Mouse (Mus musculus) C2C12 (cell line): ENCODE measurements around the gene Unc5b. TPM values are rescaled to one million over a fixed set of nuclear protein-coding genes. Genes with fewer than 3 reads are reported as not detected.

Experiments used
- H3K27me3 ChIP-seq: one replicate; pipeline ENCODE4 v1.6.1; 2011; ENCODE audit not compliant: control insufficient read depth, insufficient read depth, insufficient read length
- H3K36me3 ChIP-seq: one replicate; pipeline ENCODE4 v1.6.1; 2011; ENCODE audit not compliant: control insufficient read depth, insufficient read depth
- H3K4me3 ChIP-seq: one replicate; pipeline ENCODE4 v1.5.1; 2011; ENCODE audit warnings: mild to moderate bottlenecking, control low read depth; ENCODE audit not compliant: poor library complexity, insufficient read depth, severe bottlenecking
- H3K79me2 ChIP-seq: one replicate; pipeline ENCODE4 v1.6.1; 2011; ENCODE audit not compliant: control insufficient read depth, insufficient read depth
- H3K79me3 ChIP-seq: one replicate; pipeline ENCODE4 v1.6.1; 2011; ENCODE audit warnings: low read depth, control low read depth
- H3ac ChIP-seq: one replicate; pipeline ENCODE3; 2011; ENCODE audit warnings: low read depth; ENCODE audit not compliant: control insufficient read depth, insufficient read length
- CEBPB ChIP-seq: IDR thresholded peaks from one replicate; pipeline ENCODE4 v1.6.1; 2011; ENCODE audit warnings: low read depth, mild to moderate bottlenecking, control low read depth, moderate library complexity
- CTCF ChIP-seq: IDR thresholded peaks from one replicate; pipeline ENCODE4 v1.5.1; 2011; ENCODE audit not compliant: control insufficient read depth, insufficient read depth, insufficient read length
- FOSL1 ChIP-seq: IDR thresholded peaks from one replicate; pipeline ENCODE4 v1.8.0; 2011; ENCODE audit warnings: mild to moderate bottlenecking, low read length; ENCODE audit not compliant: poor library complexity, insufficient read depth, severe bottlenecking
- MAX ChIP-seq: IDR thresholded peaks from one replicate; pipeline ENCODE4 v1.6.1; 2011; ENCODE audit warnings: mild to moderate bottlenecking, control low read depth
- MYOD1 ChIP-seq: IDR thresholded peaks from one replicate; pipeline ENCODE4 v1.6.1; 2011; ENCODE audit warnings: low read depth; ENCODE audit not compliant: control insufficient read depth, insufficient read length
- MYOG ChIP-seq: IDR thresholded peaks from one replicate; pipeline ENCODE4 v1.6.1; 2011; ENCODE audit not compliant: control insufficient read depth, insufficient read length; ENCODE audit errors: extremely low read depth
- USF1 ChIP-seq: IDR thresholded peaks from one replicate; pipeline ENCODE4 v1.6.1; 2011; ENCODE audit warnings: low read depth, mild to moderate bottlenecking, control low read depth, moderate library complexity
- polyA plus RNA-seq: library from polyadenylated mRNA; unstranded; fragments of >200 nt; fragmentation: generic; extraction: Trizol; gene quantifications from one replicate; pipeline ENCODE4 v1.2.1, GENCODE M21; 2012; ENCODE audit warnings: missing spikeins

The Unc5b gene
- polyA plus RNA-seq, 1 experiment = 142 TPM

GRCm38 (mm10) chr10:60767400-60767799 is 64.0 kb downstream of the Unc5b start:
- TF ChIP-seq MYOD1 (no peak), CEBPB (no peak), CTCF (no peak), USF1 (no peak), MAX (no peak), MYOG (no peak), FOSL1 (no peak)
- H3K79me3 ChIP-seq = no peaks in the 10 kb centered on the region
- peaks cover 97% of the 10 kb centered on the region for H3K36me3 ChIP-seq
- H3K4me3 ChIP-seq = no peak overlapping the region
- no peaks in the 10 kb centered on the region for H3K79me2 ChIP-seq
- no peak overlapping the region for H3ac ChIP-seq
- no peaks in the 10 kb centered on the region for H3K27me3 ChIP-seq

GRCm38 (mm10) chr10:60762126-60762525 is 69.3 kb downstream of the Unc5b start:
- Histone ChIP-seq H3K79me2 (no peaks in the 10 kb centered on the region), H3K79me3 (no peaks in the 10 kb centered on the region), H3K27me3 (no peaks in the 10 kb centered on the region), H3K4me3 (no peak overlapping the region), H3ac (no peak overlapping the region), H3K36me3 (peaks cover 45% of the 10 kb centered on the region)
- TF ChIP-seq CTCF (no peak), FOSL1 (no peak), USF1 (no peak), CEBPB (no peak), MYOG (no peak), MYOD1 (no peak), MAX (no peak)

GRCm38 (mm10) chr10:60760377-60760776 is 71.0 kb downstream of the Unc5b start:
- Histone ChIP-seq H3K4me3 (no peak overlapping the region), H3K27me3 (no peaks in the 10 kb centered on the region), H3ac (no peak overlapping the region), H3K36me3 (peaks cover 28% of the 10 kb centered on the region), H3K79me2 (no peaks in the 10 kb centered on the region), H3K79me3 (no peaks in the 10 kb centered on the region)
- TF ChIP-seq CTCF = peak; percentile 74
- TF ChIP-seq MYOD1 = no peak
- TF ChIP-seq MAX = no peak
- no peak for TF ChIP-seq USF1
- TF ChIP-seq CEBPB = no peak

- Histone ChIP-seq H3K27me3 (no peaks in the 10 kb centered on the region), H3ac (no peak overlapping the region), H3K36me3 (no peaks in the 10 kb centered on the region), H3K79me2 (no peaks in the 10 kb centered on the region), H3K79me3 (no peaks in the 10 kb centered on the region), H3K4me3 (no peak overlapping the region)
- TF ChIP-seq MAX (no peak), CTCF (peak; percentile 54)
Observed at GRCm38 (mm10) chr10:60756992-60757391, 74.4 kb downstream of the Unc5b start.

- Histone ChIP-seq H3K4me3 (no peak overlapping the region), H3ac (no peak overlapping the region), H3K36me3 (no peaks in the 10 kb centered on the region), H3K27me3 (no peaks in the 10 kb centered on the region), H3K79me3 (no peaks in the 10 kb centered on the region), H3K79me2 (no peaks in the 10 kb centered on the region)
- TF ChIP-seq USF1 = no peak
- no peak for TF ChIP-seq MYOD1
- TF ChIP-seq MYOG = no peak
- no peak for TF ChIP-seq FOSL1
- TF ChIP-seq CEBPB = no peak
- TF ChIP-seq MAX = no peak
- no peak for TF ChIP-seq CTCF
Observed at GRCm38 (mm10) chr10:60756146-60756545, 75.2 kb downstream of the Unc5b start.

GRCm38 (mm10) chr10:60753941-60754340 is 77.4 kb downstream of the Unc5b start:
- no peaks in the 10 kb centered on the region for H3K36me3 ChIP-seq
- no peak for TF ChIP-seq MAX
- no peak for TF ChIP-seq MYOD1
- no peak for TF ChIP-seq FOSL1
- no peak for TF ChIP-seq USF1
- no peak for TF ChIP-seq CEBPB
- TF ChIP-seq MYOG = no peak
- no peak for TF ChIP-seq CTCF
- H3ac ChIP-seq = no peak overlapping the region
- H3K27me3 ChIP-seq = no peaks in the 10 kb centered on the region
- no peaks in the 10 kb centered on the region for H3K79me3 ChIP-seq
- H3K79me2 ChIP-seq = no peaks in the 10 kb centered on the region
- H3K4me3 ChIP-seq = no peak overlapping the region
